Mouse (Mus musculus) limb, embryonic 12.5 days (tissue): Measurements from ENCODE around the gene Prdx1. TPM values are rescaled to one million over a fixed set of nuclear protein-coding genes. Genes with fewer than 3 reads are reported as not detected.
"Not testable (repeated sequence)": the region's sequence is repeated elsewhere in the genome, so short reads cannot be mapped to it uniquely, and the experiment has no call there.

ENCODE experiments used
- ATAC-seq: fragments of 200-750 bp; cut with Nextera tagmentation; 2 replicates; pipeline ENCODE4 v1.8.0; 2017; ENCODE audit warnings: low read depth, moderate TSS enrichment; ENCODE audit not compliant: insufficient number of reproducible peaks, insufficient read depth, low FRiP score, low TSS enrichment
- H3K27ac ChIP-seq: fragments of 300-500 bp; sonication (generic); 2 replicates; pipeline ENCODE4 v1.5.1; 2016; ENCODE audit warnings: mild to moderate bottlenecking, moderate library complexity
- H3K27me3 ChIP-seq: fragments of 300-500 bp; sonication (generic); 2 replicates; pipeline ENCODE4 v1.6.1; 2016; ENCODE audit warnings: mild to moderate bottlenecking, moderate library complexity
- H3K36me3 ChIP-seq: fragments of 300-500 bp; sonication (generic); 2 replicates; pipeline ENCODE4 v1.6.1; 2016; ENCODE audit warnings: mild to moderate bottlenecking, moderate library complexity
- H3K4me1 ChIP-seq: fragments of 300-500 bp; sonication (generic); replicated peaks from 2 replicates; pipeline ENCODE4 v1.6.1; 2016
- H3K4me2 ChIP-seq: fragments of 300-500 bp; sonication (generic); 2 replicates; pipeline ENCODE4 v1.6.1; 2016; ENCODE audit warnings: mild to moderate bottlenecking, moderate library complexity
- H3K4me3 ChIP-seq: fragments of 300-500 bp; sonication (generic); replicated peaks from 2 replicates; pipeline ENCODE4 v1.5.1; 2016; ENCODE audit warnings: mild to moderate bottlenecking
- H3K9ac ChIP-seq: fragments of 300-500 bp; sonication (generic); replicated peaks from 2 replicates; pipeline ENCODE4 v1.6.1; 2016; ENCODE audit warnings: mild to moderate bottlenecking, moderate library complexity
- H3K9me3 ChIP-seq: fragments of 300-500 bp; sonication (generic); 2 replicates; pipeline ENCODE4 v1.6.1; 2016; ENCODE audit warnings: mild to moderate bottlenecking, moderate library complexity
- WGBS: fragments of 180-500 bp; shearing (Covaris S2); methylation state at CpG from one replicate; pipeline ENCODE4 v1.1.7; 2016; 5-methylcytosine and 5-hydroxymethylcytosine counted together
- polyA plus RNA-seq: library from polyadenylated mRNA; unstranded; fragments of >200 nt; fragmentation: Nextera tagmentation; extraction: Ambion mirVana; gene quantifications from 2 replicates; pipeline ENCODE4 v1.2.1, GENCODE M21; 2016

The Prdx1 gene
- polyA plus RNA-seq, 1 experiment from 2014 or later, result 1,285 TPM

DNA sequence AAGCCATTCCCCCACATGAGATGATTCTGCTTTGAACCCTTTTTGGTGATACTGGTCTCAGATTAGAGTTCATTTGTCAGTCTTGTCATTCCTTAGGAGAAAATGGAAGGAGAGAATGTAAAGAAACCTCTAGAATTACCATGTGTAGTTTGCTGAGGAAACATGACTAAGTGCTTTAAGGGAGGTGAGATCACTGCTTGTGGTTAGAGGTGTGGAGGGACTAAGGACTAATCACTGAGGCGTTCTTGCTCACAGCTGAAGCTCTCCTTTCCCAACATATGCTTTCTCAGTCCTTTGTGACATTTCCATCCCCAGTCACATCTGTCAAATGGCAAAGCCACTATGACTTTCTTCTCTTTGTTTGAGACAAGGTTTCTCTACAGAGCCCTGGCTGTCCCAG lies 7.5 kb upstream of the Prdx1 start:
- no peaks in the 10 kb centered on the region for H3K36me3 ChIP-seq
- H3K27ac ChIP-seq, result no peak overlapping the region
- H3K9ac ChIP-seq, result no peak overlapping the region
- no peaks in the 10 kb centered on the region for H3K9me3 ChIP-seq
- no peaks in the 10 kb centered on the region for H3K27me3 ChIP-seq
- 68% methylated on average over 1 of the region's 1 CpGs for whole genome bisulfite sequencing
- no peak overlapping the region for H3K4me2 ChIP-seq
- no peaks in the 10 kb centered on the region for H3K4me1 ChIP-seq
- ATAC-seq, result no peak
- H3K4me3 ChIP-seq, result no peak overlapping the region

DNA sequence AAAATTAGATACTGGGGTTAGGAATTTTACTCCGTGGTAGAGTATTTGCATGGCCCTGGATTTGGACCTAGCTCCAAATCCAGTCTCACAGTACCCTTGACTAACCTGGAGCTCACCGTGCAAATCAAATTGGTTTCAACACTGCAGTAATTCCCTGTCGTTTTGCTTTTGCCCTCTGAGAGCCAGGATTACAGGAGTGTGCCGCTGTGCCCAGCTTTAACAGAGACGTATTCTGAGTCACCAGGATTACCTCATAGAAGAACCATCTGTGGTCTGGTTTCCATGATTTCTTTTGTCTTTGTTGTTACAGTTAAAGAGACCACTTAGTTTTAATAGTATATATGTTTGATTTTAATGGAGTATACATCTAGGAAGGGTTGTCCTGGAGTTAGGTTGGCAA lies 6.2 kb upstream of the Prdx1 start:
- 74% methylated on average over 5 of the region's 5 CpGs for WGBS
- H3K4me2 ChIP-seq, result no peak overlapping the region

DNA sequence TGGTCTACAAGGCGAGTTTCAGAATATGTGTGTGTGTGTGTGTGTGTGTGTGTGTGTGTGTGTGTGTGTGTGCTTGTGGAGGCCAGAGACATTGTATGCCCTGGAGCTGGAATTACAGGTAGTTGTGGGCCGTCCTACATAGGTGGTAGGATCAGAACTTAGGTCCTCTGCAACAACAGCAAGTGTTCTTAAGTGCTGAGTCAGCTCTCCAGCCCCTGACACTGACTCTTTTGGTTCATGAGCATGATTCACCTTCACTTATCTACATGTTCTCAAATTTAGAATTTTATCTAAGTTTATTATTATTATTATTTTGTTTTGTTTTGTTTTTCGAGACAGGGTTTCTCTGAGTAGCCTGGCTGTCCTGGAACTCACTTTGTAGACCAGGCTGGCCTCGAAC lies 4.8 kb upstream of the Prdx1 start:
- H3K4me2 ChIP-seq, H3K27me3 ChIP-seq, ATAC-seq, H3K4me1 ChIP-seq, H3K27ac ChIP-seq, H3K9me3 ChIP-seq, H3K9ac ChIP-seq, H3K36me3 ChIP-seq, H3K4me3 ChIP-seq: not testable (repeated sequence)
- WGBS, result 95% methylated on average over 4 of the region's 4 CpGs

More for the DNA sequence above, 6.2 kb upstream of the Prdx1 start:
- H3K9me3 ChIP-seq, result no peaks in the 10 kb centered on the region
- no peaks in the 10 kb centered on the region for H3K36me3 ChIP-seq
- no peaks in the 10 kb centered on the region for H3K4me1 ChIP-seq
- H3K27me3 ChIP-seq, result no peaks in the 10 kb centered on the region
- no peak for ATAC-seq
- H3K4me3 ChIP-seq, result no peak overlapping the region
- no peak overlapping the region for H3K27ac ChIP-seq
- H3K9ac ChIP-seq, result no peak overlapping the region

DNA sequence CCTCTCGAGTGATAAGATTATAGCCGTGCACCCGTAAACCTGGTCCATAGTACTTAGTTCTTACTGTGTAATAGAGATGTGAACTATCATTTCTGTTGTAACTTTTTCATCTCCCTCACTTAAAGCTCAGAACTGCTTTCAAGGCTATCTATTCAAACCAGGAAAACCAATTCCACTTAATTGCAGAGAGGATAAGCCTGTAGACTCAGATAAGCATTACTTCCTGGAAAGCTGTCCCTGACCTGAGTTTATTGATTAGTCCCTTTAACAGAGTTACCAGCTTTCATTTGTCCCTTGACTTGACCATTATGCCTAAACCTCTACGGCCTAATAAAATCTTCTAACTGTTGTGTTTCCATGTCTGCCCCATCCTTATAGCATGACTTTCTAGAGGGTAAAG lies 1.4 kb upstream of the Prdx1 start:
- Histone ChIP-seq H3K4me3 (no peak overlapping the region), H3K9me3 (no peaks in the 10 kb centered on the region)
- no peak for ATAC-seq

DNA sequence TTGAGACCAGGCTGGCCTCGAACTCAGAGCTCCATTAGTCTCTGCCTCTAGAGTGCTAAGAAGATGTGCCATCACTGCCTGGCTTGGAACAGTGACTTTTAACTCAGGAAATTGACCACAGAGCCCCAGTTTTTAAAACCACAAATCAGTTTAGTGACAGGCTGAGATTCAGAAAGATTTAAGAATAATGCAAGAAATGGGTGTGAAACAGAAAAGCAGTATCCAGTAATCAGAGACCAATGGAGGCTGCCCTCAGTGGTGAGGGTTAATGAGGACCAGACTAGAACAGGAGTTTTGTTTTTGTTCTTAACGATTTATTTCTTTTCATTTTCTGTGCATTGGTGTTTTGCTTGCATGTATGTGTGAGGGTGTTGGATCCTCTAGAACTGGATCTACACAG lies 679 bp upstream of the Prdx1 start:
- ATAC-seq, result no peak
- Histone ChIP-seq H3K27ac (peak overlapping the region; percentile 96), H3K4me1 (peaks cover 16% of the 10 kb centered on the region), H3K27me3 (no peaks in the 10 kb centered on the region), H3K9ac (peak overlapping the region; percentile 82), H3K4me2 (peak overlapping the region; percentile 76), H3K4me3 (peak overlapping the region; percentile 73), H3K9me3 (no peaks in the 10 kb centered on the region), H3K36me3 (peaks cover 19% of the 10 kb centered on the region)
- WGBS, result 65% methylated on average over 2 of the region's 2 CpGs

More for the DNA sequence above, 1.4 kb upstream of the Prdx1 start:
- H3K9ac ChIP-seq, result no peak overlapping the region
- H3K27ac ChIP-seq, result no peak overlapping the region
- H3K27me3 ChIP-seq, result no peaks in the 10 kb centered on the region
- 86% methylated on average over 4 of the region's 4 CpGs for WGBS
- no peak overlapping the region for H3K4me2 ChIP-seq
- H3K4me1 ChIP-seq, result peaks cover 16% of the 10 kb centered on the region
- H3K36me3 ChIP-seq, result peaks cover 12% of the 10 kb centered on the region

DNA sequence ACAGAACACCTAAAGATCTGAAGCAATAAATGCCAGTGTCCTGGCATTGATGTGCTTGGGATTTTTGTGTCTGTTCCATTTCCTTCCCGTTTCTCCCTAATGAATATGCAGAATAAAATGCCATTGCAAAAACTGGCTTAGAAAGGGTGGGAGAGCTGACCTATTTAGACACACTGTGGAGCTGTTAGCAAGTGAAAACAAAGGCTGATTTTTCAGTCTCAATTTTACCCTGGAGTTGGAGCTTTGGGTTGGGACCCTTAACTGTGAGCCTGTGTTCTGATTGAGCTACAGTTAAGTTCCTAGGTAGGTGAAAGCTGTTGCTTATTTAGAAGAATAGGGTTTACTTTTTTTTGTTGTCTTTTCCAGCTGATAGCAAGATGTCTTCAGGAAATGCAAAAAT lies 1.7 kb downstream of the Prdx1 start:
- H3K9ac ChIP-seq, result peak overlapping the region; percentile 82
- WGBS, result 41% methylated on average over 1 of the region's 1 CpGs
- H3K27me3 ChIP-seq, result no peaks in the 10 kb centered on the region
- H3K4me1 ChIP-seq, result peaks cover 16% of the 10 kb centered on the region
- no peak for ATAC-seq
- H3K4me3 ChIP-seq, result peak overlapping the region; percentile 73
- H3K4me2 ChIP-seq, result peak overlapping the region; percentile 76
- H3K36me3 ChIP-seq, result peaks cover 41% of the 10 kb centered on the region
- no peak overlapping the region for H3K27ac ChIP-seq
- no peaks in the 10 kb centered on the region for H3K9me3 ChIP-seq

DNA sequence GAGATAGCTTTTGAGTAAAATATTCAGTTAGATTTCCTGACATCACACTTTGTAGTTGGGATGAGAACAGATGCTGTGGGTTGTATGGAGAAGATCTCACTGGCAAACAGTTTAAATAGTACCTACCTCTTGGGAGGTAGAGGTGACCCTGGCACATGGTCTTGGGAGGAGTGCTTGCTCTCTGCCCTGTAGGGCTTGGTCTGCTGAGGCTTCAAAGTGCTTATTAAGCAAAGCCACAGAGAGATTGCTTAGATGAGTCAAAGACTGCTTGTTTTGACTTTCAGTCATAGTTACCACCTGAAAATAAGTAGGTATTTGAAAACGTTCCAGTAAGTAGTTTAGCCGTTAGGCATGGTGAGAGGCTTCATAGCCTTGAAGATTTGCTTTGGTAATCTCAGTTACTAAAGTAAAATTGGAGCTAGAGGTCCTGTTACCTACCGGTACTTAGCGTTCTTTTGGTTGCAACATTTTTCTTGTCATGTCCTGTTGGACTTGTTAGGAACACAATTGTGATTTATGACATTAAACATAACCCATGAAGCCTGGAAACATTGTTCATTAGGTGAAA lies 4.0 kb downstream of the Prdx1 start:
- 88% methylated on average over 4 of the region's 4 CpGs for WGBS
- H3K4me2 ChIP-seq, result no peak overlapping the region
- H3K9me3 ChIP-seq, result no peaks in the 10 kb centered on the region
- no peak for ATAC-seq
- peaks cover 16% of the 10 kb centered on the region for H3K4me1 ChIP-seq
- H3K36me3 ChIP-seq, result peaks cover 64% of the 10 kb centered on the region
- no peak overlapping the region for H3K9ac ChIP-seq
- H3K4me3 ChIP-seq, result no peak overlapping the region
- no peaks in the 10 kb centered on the region for H3K27me3 ChIP-seq
- H3K27ac ChIP-seq, result no peak overlapping the region

DNA sequence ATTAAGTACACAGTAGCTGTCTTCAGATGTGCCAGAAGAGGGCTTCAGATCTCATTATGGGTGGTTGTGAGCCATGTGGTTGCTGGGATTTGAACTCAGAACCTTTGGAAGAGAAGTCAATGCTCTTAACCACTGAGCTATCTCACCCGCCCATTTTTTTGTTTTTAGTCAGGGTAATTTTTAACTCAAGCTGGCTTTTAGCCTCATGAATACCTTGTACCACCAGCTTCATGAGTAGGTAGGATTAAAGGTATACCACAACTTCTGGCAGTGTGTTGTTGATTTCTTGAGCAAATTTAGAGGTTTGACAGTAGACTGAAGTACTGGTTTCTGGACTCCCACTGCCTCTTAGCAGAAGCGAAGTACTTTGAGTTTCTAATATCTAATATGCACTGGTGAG lies 6.8 kb downstream of the Prdx1 start:
- Histone ChIP-seq H3K4me3 (no peak overlapping the region), H3K9me3 (no peaks in the 10 kb centered on the region), H3K9ac (no peak overlapping the region), H3K27me3 (no peaks in the 10 kb centered on the region), H3K27ac (no peak overlapping the region), H3K36me3 (peaks cover 90% of the 10 kb centered on the region), H3K4me2 (no peak overlapping the region), H3K4me1 (peaks cover 2% of the 10 kb centered on the region)
- WGBS, result 98% methylated on average over 2 of the region's 2 CpGs
- ATAC-seq, result no peak

DNA sequence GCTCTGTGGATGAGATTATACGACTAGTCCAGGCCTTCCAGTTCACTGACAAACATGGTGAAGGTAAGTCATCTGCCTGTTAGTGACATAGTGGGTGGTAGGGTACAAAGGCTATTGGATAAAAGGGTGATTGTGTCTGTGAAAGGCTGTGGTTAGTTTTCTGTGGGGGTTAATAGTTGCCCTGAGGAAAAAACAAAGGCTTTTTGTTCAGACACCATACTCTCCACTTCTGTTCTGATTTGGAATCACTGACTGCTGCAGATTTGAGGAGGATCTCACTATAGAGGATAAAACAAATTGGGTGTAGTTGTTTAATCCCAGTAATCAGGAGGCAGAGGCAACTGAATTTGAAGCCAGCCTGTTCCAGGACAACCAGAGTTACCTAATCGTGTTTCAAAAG lies 8.4 kb downstream of the Prdx1 start:
- H3K4me1 ChIP-seq, result no peaks in the 10 kb centered on the region
- H3K4me2 ChIP-seq, result no peak overlapping the region
- no peak for ATAC-seq
- H3K9me3 ChIP-seq, result no peaks in the 10 kb centered on the region
- no peaks in the 10 kb centered on the region for H3K27me3 ChIP-seq
- no peak overlapping the region for H3K27ac ChIP-seq
- H3K4me3 ChIP-seq, result no peak overlapping the region
- H3K36me3 ChIP-seq, result peaks cover 93% of the 10 kb centered on the region
- no peak overlapping the region for H3K9ac ChIP-seq
- 91% methylated on average over 2 of the region's 2 CpGs for WGBS

DNA sequence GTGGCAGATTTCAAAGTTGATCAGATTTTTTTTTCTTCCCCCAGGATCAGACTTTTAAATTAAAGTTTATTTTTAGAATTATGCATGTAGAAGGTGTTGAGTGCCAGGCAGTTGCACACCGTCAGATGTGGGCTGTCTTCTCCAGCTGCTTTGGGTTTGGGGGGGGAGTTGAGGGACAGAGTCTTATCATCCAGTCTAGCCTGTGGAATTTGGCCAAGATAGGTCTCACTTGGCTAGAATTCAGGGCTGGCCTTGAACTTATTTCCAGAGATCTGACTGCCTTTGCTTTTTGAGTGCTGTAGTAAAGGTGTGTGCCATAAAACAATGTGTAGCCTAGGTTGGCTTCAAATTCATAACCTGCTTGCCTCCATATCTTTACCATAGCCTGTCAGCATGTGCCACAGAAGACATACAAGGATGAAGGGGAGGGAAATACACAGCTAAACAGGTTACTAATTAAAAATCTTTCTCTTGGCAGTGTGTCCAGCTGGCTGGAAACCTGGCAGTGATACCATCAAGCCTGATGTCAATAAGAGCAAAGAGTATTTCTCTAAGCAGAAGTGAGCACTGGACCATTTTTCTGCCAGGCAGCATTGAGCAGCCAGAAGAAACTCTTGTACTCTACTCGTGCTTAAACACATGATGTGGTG lies 13.5 kb downstream of the Prdx1 start:
- Histone ChIP-seq H3K9ac (no peak overlapping the region), H3K27me3 (no peaks in the 10 kb centered on the region), H3K9me3 (no peaks in the 10 kb centered on the region), H3K36me3 (peaks cover 83% of the 10 kb centered on the region), H3K4me3 (no peak overlapping the region), H3K27ac (no peak overlapping the region), H3K4me2 (no peak overlapping the region), H3K4me1 (no peaks in the 10 kb centered on the region)
- no peak for ATAC-seq
- 85% methylated on average over 2 of the region's 2 CpGs for WGBS

DNA sequence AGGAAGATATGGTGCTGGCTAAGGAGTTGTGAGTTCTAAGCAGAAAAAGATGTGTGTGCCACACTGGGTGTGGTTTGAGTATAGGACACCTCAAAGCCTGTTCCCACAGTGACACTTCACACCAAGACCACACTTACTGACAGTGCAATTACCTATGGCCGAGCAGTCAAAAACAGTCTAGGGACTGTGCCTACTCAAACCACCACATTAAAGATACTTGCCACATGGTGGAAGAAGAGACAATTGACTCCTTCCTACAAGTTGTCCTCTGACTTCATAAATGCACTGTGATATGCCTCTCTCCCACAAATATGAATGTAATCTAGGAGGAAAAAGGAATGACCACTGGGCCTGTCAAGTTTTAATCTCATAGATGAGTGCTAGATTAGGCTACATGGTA lies 15.6 kb downstream of the Prdx1 start:
- H3K4me2 ChIP-seq, result no peak overlapping the region
- no peaks in the 10 kb centered on the region for H3K27me3 ChIP-seq
- WGBS, result 77% methylated on average over 1 of the region's 1 CpGs
- no peak overlapping the region for H3K27ac ChIP-seq
- no peak for ATAC-seq
- no peaks in the 10 kb centered on the region for H3K4me1 ChIP-seq
- H3K9ac ChIP-seq, result no peak overlapping the region
- H3K4me3 ChIP-seq, result no peak overlapping the region
- H3K9me3 ChIP-seq, result no peaks in the 10 kb centered on the region
- H3K36me3 ChIP-seq, result peaks cover 68% of the 10 kb centered on the region

DNA sequence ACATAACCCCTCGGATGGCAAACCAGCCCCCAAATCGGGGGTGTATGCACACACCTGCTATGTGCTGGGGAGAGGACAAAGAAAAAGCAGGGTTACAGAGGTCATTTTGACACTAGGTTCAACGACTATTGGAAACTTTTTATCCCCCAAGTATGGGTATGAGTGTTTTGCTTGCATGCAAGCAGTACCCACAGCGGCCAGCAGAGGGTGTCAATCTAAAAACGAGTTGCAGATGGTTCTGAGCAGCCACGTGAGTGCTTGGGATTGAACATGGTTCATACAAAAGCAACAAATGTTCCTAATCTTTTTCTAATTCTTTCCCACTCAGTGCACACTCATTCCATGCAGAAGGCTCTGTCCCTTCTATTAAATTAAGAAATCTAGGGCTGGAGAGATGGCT lies 18.5 kb downstream of the Prdx1 start:
- H3K4me1 ChIP-seq, result peaks cover 3% of the 10 kb centered on the region; the same call in 1 of the 2 replicates
- ATAC-seq, result no peak
- H3K36me3 ChIP-seq, result peaks cover 44% of the 10 kb centered on the region
- no peaks in the 10 kb centered on the region for H3K27me3 ChIP-seq
- H3K4me2 ChIP-seq, result no peak overlapping the region
- H3K27ac ChIP-seq, result no peak overlapping the region
- 36% methylated on average over 6 of the region's 6 CpGs for WGBS
- H3K9ac ChIP-seq, result no peak overlapping the region
- H3K9me3 ChIP-seq, result no peaks in the 10 kb centered on the region
- H3K4me3 ChIP-seq, result no peak overlapping the region
